Mouse (Mus musculus) C2C12 (cell line): ENCODE measurements around the gene Cd47.

ENCODE experiments used
- CTCF ChIP-seq: IDR thresholded peaks from one replicate; pipeline ENCODE4 v1.5.1; 2011; ENCODE audit not compliant: control insufficient read depth, insufficient read depth, insufficient read length
- FOSL1 ChIP-seq: IDR thresholded peaks from one replicate; pipeline ENCODE4 v1.8.0; 2011; ENCODE audit warnings: mild to moderate bottlenecking, low read length; ENCODE audit not compliant: poor library complexity, insufficient read depth, severe bottlenecking
- MAX ChIP-seq: IDR thresholded peaks from one replicate; pipeline ENCODE4 v1.6.1; 2011; ENCODE audit warnings: mild to moderate bottlenecking, control low read depth

DNA sequence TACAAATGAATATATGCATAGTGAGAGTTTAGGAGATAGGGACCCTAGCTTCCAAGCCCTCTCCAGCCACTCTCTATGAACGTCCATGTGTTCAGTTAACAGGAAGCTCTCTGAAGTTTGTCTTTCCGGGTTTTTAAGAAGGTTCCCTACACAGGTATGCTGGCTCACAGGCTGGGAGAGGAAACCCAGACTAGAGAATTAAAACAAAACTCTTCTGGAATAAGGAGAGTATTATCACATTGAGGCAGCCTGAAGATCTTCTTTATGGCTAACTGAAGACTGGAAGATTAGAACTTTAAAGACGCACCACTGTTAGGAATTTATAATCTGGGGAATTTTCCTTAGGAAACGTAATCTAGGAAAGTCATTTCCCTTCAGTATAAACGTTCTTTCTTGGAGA, 17.8 kb downstream of the Cd47 start:
- TF ChIP-seq CTCF (no peak), FOSL1 (no peak), MAX (no peak)
